Mouse (Mus musculus) MEL-GATA-1-ER (cell line): ENCODE data around the gene Rfx8.
"Not testable (repeated sequence)": the region's sequence is repeated elsewhere in the genome, so short reads cannot be mapped to it uniquely, and the experiment has no call there.

Source experiments
- DNase-seq: peaks from one replicate; pipeline ENCODE4 v3.0.0-alpha.2; 2012; ENCODE audit warnings: low read depth; ENCODE audit errors: extremely low read depth

The Rfx8 gene

GRCm38 (mm10) chr1:39694756-39695155 is 26.0 kb downstream of the Rfx8 start:
- no peak for DNase-seq

- DNase-seq: no peak
Measured at GRCm38 (mm10) chr1:39691974-39692373, 28.8 kb downstream of the Rfx8 start.

DNA sequence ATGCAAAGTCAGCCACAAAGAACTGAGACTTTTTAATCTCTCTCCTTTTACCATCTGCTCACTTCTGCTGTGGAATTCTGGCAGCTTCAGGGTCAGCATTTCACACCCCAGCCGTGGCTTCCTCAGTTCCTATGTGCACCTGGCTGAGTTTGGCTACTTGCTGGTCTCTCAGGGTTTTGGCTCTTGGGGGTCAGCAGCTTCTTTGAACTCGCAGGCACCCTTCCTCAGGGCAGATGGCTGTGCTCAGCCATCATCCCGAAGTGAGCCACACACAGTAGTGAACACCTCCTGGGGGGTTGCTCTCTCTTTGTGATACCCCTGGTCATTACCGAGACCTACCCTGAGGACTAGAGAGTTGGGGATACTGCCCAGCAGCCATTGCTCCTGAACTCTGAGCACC is 29.7 kb downstream of the Rfx8 start:
- no peak for DNase-seq

- DNase-seq: no peak
Measured at GRCm38 (mm10) chr1:39688573-39688972, 32.2 kb downstream of the Rfx8 start.

DNA sequence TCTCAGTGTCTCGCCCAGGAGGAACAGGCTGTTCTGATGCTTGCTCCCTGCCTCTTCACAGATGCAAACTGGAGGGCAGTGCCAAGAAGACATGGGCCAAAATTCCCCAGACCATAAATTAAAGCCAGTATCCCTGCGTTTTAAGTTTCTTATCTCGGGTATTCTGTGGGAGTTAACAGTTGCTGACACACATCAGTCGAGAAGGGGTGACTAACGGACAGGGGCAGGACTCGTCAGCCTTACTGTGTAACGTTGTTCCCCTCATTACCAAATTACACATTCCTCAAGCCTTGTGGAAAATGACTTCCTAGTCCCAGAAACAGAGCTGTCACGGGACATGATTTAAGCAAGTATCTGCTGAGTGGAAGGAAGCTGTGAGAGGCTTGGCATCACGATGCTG is 33.5 kb downstream of the Rfx8 start:
- no peak for DNase-seq

GRCm38 (mm10) chr1:39685841-39686240 is 35.0 kb downstream of the Rfx8 start:
- peak; percentile 27 for DNase-seq

GRCm38 (mm10) chr1:39681638-39682037 is 39.2 kb downstream of the Rfx8 start:
- no peak for DNase-seq

GRCm38 (mm10) chr1:39680546-39680945 is 40.3 kb downstream of the Rfx8 start:
- DNase-seq: no peak

GRCm38 (mm10) chr1:39678883-39679282 is 41.9 kb downstream of the Rfx8 start:
- no peak for DNase-seq

DNA sequence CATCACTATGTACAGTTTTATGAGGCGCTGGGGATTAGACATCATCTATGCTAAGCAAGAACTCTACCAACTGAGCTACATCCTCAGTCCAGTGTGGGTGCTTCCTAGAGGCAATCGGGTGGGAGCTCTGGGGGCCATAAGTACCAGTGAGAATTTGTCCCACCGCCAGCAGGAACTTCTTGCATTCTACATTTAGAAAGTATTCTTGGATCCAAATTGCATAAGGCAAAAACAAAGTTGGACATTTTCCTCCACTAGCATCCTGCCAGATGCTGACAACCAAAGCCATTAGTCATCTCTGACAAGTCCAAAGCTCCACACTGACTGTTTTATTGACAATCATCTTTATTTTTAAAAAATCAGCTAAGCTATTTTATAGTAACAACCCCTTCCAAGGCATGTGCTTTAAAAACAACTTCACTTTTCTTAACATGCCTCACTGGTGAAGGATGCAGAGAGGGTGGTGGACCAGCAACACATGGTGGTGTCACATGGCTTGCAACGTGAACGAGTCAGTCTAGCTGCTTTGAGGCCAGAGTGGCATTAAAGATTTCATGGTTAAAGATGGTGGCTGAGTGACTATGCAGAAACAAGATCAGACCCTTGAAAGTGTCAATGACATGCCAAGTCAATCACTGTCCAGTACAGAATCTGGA is 44.4 kb downstream of the Rfx8 start:
- DNase-seq: no peak

DNA sequence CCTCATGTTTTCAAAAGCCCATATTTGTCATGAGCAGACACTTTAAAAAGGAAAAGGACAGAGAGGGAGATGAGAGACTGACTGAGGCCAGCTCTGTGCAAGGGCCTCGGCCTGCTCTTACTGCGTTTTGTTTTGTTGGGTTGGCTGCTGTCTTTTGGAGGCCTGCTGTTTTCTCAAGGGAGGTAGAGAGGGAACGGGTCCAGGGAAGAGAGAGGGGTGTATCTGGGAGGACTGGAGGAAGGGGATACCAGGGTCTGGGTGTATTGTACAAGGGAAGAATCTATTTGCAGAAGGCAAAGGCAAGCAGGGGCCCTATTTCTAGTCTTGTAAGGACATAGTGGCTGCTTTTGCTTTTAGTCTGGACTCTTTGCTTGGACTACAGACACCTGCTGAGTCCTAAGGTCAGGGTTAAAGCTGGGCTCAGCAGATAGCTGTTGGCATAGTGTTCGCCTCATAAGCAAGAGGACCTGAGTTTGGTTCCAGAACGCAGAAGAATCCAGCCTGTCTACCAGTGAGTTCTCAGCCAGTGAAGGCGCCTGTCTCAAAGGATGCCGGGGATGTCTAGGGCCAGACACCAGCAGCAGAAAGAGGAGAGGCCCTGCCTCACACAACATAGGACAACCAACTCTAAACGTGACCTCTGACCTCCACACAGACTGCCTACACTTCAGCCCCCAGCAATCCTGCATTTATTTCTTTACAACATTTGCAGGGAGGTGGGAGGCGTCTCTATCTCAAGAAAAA is 48.3 kb downstream of the Rfx8 start:
- DNase-seq: no peak

- no peak for DNase-seq
Measured at GRCm38 (mm10) chr1:39670211-39670935, 50.4 kb downstream of the Rfx8 start.

DNA sequence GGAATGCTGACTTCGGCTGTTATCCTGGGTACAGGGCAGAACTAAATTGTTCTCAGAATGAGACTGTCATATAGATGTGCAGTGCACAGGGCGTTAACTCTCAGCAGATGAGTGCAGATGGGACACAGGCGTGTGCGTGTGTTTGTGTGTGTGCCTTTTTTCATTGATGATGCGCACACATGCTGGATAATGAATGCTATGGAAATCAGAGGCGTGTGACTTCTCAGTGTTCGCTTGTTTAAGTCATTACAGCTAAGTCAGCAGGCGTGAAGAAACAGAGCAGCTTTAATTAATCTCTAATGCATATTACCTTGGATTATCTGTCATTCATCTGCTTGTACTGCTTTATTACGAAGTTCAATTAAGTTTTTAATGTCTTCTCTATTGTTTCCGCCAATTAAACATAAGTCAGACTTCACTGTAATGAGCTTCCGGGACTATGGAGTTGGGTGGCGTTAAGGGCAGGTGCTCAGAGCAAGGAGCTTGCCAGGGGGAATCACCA is 54.0 kb downstream of the Rfx8 start:
- DNase-seq: no peak

DNA sequence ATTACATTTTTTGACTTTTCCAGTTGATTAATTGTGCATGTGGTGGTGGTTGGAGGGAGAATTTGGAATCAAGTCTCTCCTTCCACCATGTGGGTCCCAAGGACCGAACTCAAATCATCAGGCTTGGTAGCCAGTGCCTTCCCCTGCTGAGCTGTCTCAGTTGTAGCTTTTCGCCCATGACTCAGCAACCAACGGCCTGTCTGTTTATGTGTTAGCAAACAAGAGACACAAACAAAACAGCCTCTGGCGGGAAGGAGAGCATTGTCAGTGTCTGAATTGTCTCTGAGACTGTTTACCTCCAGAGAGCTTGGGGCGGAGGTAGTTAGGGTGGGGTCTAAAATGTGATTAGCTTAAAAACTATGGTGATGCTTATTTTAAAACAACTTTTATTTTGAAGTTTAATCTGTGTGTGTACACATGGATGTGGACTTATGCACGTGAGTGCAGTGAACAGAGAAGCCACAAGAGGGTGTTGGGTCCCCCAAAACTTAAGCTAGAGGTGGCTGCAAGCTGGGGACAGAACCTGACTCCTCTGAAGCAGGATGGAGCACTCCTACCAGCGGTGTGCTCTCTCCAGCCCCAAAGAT is 56.7 kb downstream of the Rfx8 start:
- DNase-seq: no peak

GRCm38 (mm10) chr1:39663050-39663449 is 57.7 kb downstream of the Rfx8 start:
- no peak for DNase-seq

GRCm38 (mm10) chr1:39656976-39657529 is 63.7 kb downstream of the Rfx8 start:
- DNase-seq: no peak

- DNase-seq: not testable (repeated sequence)
Measured at GRCm38 (mm10) chr1:39654901-39655300, 65.9 kb downstream of the Rfx8 start.

- no peak for DNase-seq
Measured at GRCm38 (mm10) chr1:39653028-39653427, 67.8 kb downstream of the Rfx8 start.

GRCm38 (mm10) chr1:39651241-39651548 is 69.6 kb downstream of the Rfx8 start, which contains the start of gene Creg2:
TSS of gene Creg2 (minus strand) at chr1:39651474.
- no peak for DNase-seq

DNA sequence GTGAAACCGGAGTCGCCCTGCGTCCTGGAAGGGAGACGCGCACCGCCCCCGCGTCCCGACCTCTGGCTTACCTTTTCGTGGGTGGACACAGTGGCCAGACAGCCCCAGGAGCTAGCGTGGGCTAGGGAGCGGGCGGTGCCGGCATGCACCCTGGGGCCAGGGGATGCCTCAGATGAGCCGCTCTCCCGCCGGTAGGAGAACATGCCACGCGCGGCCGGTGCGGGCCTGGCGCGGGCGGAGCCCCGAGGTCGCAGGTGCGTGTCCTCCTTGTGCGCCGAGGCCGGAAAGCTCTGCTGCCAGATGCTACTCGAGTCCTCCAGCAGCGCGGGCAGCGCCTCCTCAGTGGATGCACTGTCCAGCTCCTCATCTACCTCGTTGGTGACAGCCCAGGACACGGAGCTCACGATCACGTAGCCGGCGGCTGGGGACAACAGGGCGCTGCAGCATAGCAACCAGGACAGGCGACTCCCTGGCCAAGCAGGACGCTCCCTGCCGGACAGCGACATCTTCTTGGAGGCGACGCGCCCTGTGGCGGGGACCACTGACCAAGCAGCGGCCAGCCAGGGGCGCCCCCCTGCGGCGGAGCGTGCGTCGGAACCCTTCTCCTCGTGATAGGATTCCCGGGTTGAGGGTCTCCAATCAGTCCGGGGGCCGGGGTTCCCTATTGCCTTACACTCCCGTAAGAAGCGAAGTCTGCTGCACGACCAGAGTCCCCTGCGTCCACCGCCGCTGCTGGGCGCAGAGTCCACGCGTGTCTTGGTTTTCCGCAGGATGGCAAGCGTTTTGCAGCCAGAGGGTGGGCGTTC is 70.2 kb downstream of the Rfx8 start:
- DNase-seq: no peak
